Mouse (Mus musculus): Measurements from ENCODE around the gene Klf11.

GRCm38 (mm10) chr12:24632404-24632803 lies 18.7 kb upstream of the Klf11 start:
- TF ChIP-seq POLR2A (IDR thresholded peaks at IDR 0.05; ENCODE audit: low read depth, low read length): peak; percentile 30; the same call in 1 of the 2 replicates
- no peak for TF ChIP-seq CTCF (conservative IDR thresholded peaks at IDR 0.05 in 1 of 2, IDR thresholded peaks at IDR 0.05 in 1 of 2; ENCODE audit: low read depth in 2 of 2, low read length in 2 of 2)
- TF ChIP-seq BHLHE40 (IDR thresholded peaks at IDR 0.05; ENCODE audit: low read depth, low read length): no peak
- TF ChIP-seq PAX5 (IDR thresholded peaks at IDR 0.05; ENCODE audit: low read length): no peak
- TF ChIP-seq E2F4 (IDR thresholded peaks at IDR 0.05; ENCODE audit: insufficient replicate concordance, low read depth, low read length): no peak
- no peak for TF ChIP-seq CHD1 (IDR thresholded peaks at IDR 0.05; ENCODE audit: low read depth, low read length)
